Mouse (Mus musculus) kidney, adult 18-20 months (tissue): Measurements from ENCODE around the gene 1700001O22Rik.

Experiments used
- DNase-seq: peaks from one replicate; pipeline ENCODE4 v3.0.0; 2021

Gene 1700001O22Rik

GRCm38 (mm10) chr2:30803604-30804003, at the start of gene 1700001O22Rik:
TSS of gene 1700001O22Rik (minus strand) at chr2:30803661.
- no peak for DNase-seq

GRCm38 (mm10) chr2:30852771-30853313, 49.4 kb upstream of the 1700001O22Rik start:
- DNase-seq: no peak

- no peak for DNase-seq
Measured at GRCm38 (mm10) chr2:30850581-30850980, 47.1 kb upstream of the 1700001O22Rik start.

- no peak for DNase-seq
Measured at GRCm38 (mm10) chr2:30848184-30848583, 44.7 kb upstream of the 1700001O22Rik start.

GRCm38 (mm10) chr2:30846723-30847122, 43.3 kb upstream of the 1700001O22Rik start:
- no peak for DNase-seq

GRCm38 (mm10) chr2:30846236-30846635, 42.8 kb upstream of the 1700001O22Rik start:
- no peak for DNase-seq

GRCm38 (mm10) chr2:30845152-30846070, 42.0 kb upstream of the 1700001O22Rik start:
- peak; percentile 26 for DNase-seq

- DNase-seq: no peak
Measured at GRCm38 (mm10) chr2:30842615-30843014, 39.2 kb upstream of the 1700001O22Rik start.

- no peak for DNase-seq
Measured at GRCm38 (mm10) chr2:30836238-30836990, 33.0 kb upstream of the 1700001O22Rik start.

- DNase-seq: no peak
Measured at GRCm38 (mm10) chr2:30834373-30835022, 31.0 kb upstream of the 1700001O22Rik start, which contains the start of gene Prrx2. TSS of gene Prrx2 (plus strand) at chr2:30834972.

GRCm38 (mm10) chr2:30833644-30834043, 30.2 kb upstream of the 1700001O22Rik start:
- DNase-seq: no peak

GRCm38 (mm10) chr2:30830283-30830795, 26.9 kb upstream of the 1700001O22Rik start, which contains the start of gene Asb6:
TSS of gene Asb6 (minus strand) at chr2:30830333.
- no peak for DNase-seq

- peak; percentile 42 for DNase-seq
Measured at GRCm38 (mm10) chr2:30829315-30829714, 25.9 kb upstream of the 1700001O22Rik start.

GRCm38 (mm10) chr2:30827749-30828475, 24.5 kb upstream of the 1700001O22Rik start:
- peak; percentile 96 for DNase-seq

- DNase-seq: peak; percentile 50
Measured at GRCm38 (mm10) chr2:30826825-30827748, 23.6 kb upstream of the 1700001O22Rik start.

- DNase-seq: peak; percentile 46
Measured at GRCm38 (mm10) chr2:30823385-30824153, 20.1 kb upstream of the 1700001O22Rik start.

- no peak for DNase-seq
Measured at GRCm38 (mm10) chr2:30822460-30822859, 19.0 kb upstream of the 1700001O22Rik start.

GRCm38 (mm10) chr2:30821073-30821472, 17.6 kb upstream of the 1700001O22Rik start:
- no peak for DNase-seq

GRCm38 (mm10) chr2:30819873-30820272, 16.4 kb upstream of the 1700001O22Rik start:
- DNase-seq: no peak

GRCm38 (mm10) chr2:30816383-30816782, 12.9 kb upstream of the 1700001O22Rik start:
- no peak for DNase-seq
